Mouse (Mus musculus): ENCODE measurements around the gene Cacybp. TPM values are rescaled to one million over a fixed set of nuclear protein-coding genes. Genes with fewer than 3 reads are reported as not detected.

The Cacybp gene
- polyA plus RNA-seq (2015; fragmentation: Nextera tagmentation; extraction: Ambion mirVana): 297 and 319 TPM in 2 replicates

DNA sequence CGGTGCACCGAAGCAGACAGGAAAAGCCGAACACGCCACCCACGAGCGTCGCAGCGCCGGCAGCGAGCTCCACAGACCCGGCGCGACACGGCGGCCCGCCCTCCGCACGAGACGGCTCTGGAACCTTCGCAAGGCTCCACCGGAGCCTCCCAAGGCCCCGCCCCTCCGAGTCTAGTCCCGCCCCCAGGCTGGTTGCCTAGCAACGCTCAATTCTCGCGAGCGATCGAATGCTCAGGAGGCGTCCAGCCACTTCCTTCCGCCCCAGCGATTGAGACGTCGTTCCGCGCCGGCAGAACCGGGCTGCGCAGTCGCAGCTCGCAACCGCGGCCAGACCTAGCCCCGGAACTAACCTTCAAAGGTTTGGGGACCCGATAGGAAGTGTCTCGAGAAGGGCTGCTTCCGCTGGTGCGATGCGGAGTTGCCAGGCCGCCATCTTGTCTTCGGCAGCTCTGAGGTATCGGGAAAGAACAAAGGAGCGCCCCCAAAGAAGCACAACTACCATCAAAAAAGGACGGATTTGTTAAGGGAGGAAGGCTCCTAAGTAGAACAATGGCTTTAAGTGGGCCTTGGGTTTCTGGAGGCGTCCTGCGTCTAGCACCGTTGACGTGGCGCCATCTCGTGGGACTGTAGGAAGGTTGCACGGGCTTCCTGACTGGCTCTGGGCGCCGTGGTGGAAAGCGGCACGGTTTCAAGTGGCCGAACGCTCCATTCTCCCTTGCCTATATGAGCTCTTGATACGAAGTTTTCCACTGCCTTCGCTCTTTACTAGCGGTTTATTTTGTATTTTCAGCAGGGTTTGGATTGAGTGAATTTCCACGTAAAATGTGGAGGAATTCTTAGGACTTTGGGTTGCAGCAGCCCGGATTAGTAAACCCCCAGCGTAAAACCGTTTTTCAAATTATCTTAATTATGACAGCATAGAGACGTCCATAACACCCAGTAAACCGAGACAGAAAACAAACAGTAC is at the start of gene Cacybp:
Gene Cacybp, minus strand, starts transcription at position 173 of the 967 bp plus-strand sequence.
- ATAC-seq: peak; percentile 97
- Histone ChIP-seq H3K4me3 (peak within 1 kb of the TSS; percentile 80), H3K9me3 (replicated peaks) (no peaks in the 10 kb centered on the region), H3K4me1 (peaks cover 35% of the 10 kb centered on the region), H3K36me3 (ENCODE audit: poor library complexity, severe bottlenecking) (peaks cover under 1% of the 10 kb centered on the region; the same call in 1 of the 2 replicates), H3K4me2 (peak within 1 kb of the TSS; percentile 74), H3K27ac (peak within 1 kb of the TSS; percentile 99), H3K9ac (peak within 1 kb of the TSS; percentile 92), H3K27me3 (no peaks in the 10 kb centered on the region)
- WGBS: under 1% methylated on average over 61 of the region's 76 CpGs

- Histone ChIP-seq H3K9ac (no peak overlapping the region), H3K27ac (no peak overlapping the region), H3K9me3 (replicated peaks) (no peaks in the 10 kb centered on the region), H3K4me3 (no peak overlapping the region), H3K27me3 (no peaks in the 10 kb centered on the region), H3K4me2 (no peak overlapping the region), H3K4me1 (peaks cover 16% of the 10 kb centered on the region), H3K36me3 (ENCODE audit: poor library complexity, severe bottlenecking) (no peaks in the 10 kb centered on the region)
- ATAC-seq: no peak
- WGBS: 92% methylated on average over 4 of the region's 4 CpGs
Measured at GRCm38 (mm10) chr1:160262415-160262814, 49.7 kb upstream of the Cacybp start.

- Histone ChIP-seq H3K4me3 (no peak overlapping the region), H3K27me3 (no peaks in the 10 kb centered on the region), H3K9ac (no peak overlapping the region), H3K36me3 (ENCODE audit: poor library complexity, severe bottlenecking) (no peaks in the 10 kb centered on the region), H3K27ac (no peak overlapping the region), H3K9me3 (replicated peaks) (no peaks in the 10 kb centered on the region), H3K4me1 (peaks cover 16% of the 10 kb centered on the region), H3K4me2 (no peak overlapping the region)
- 83% methylated on average over 2 of the region's 2 CpGs for WGBS
- no peak for ATAC-seq
Measured at GRCm38 (mm10) chr1:160261849-160262248, 49.2 kb upstream of the Cacybp start.

- H3K27ac ChIP-seq: no peak overlapping the region; the same call in 1 of the 2 replicates
- H3K4me3 ChIP-seq: no peak overlapping the region
- 80% methylated on average over 4 of the region's 4 CpGs for WGBS
- no peaks in the 10 kb centered on the region for H3K27me3 ChIP-seq
- peak; percentile 19; the same call in 1 of the 2 replicates for ATAC-seq
- H3K9me3 ChIP-seq (replicated peaks): no peaks in the 10 kb centered on the region
- H3K36me3 ChIP-seq (ENCODE audit: poor library complexity, severe bottlenecking): peaks cover 4% of the 10 kb centered on the region
- peaks cover 16% of the 10 kb centered on the region for H3K4me1 ChIP-seq
- no peak overlapping the region for H3K9ac ChIP-seq
- H3K4me2 ChIP-seq: no peak overlapping the region
Measured at GRCm38 (mm10) chr1:160260605-160261004, 47.9 kb upstream of the Cacybp start.

GRCm38 (mm10) chr1:160259884-160260283 is 47.2 kb upstream of the Cacybp start:
- Histone ChIP-seq H3K9me3 (replicated peaks) (no peaks in the 10 kb centered on the region), H3K27me3 (no peaks in the 10 kb centered on the region), H3K27ac (no peak overlapping the region), H3K9ac (no peak overlapping the region), H3K4me3 (no peak overlapping the region), H3K4me2 (no peak overlapping the region), H3K4me1 (peaks cover 16% of the 10 kb centered on the region), H3K36me3 (ENCODE audit: poor library complexity, severe bottlenecking) (peaks cover 5% of the 10 kb centered on the region)
- WGBS: 37% methylated on average over 7 of the region's 7 CpGs
- ATAC-seq: peak; percentile 88

DNA sequence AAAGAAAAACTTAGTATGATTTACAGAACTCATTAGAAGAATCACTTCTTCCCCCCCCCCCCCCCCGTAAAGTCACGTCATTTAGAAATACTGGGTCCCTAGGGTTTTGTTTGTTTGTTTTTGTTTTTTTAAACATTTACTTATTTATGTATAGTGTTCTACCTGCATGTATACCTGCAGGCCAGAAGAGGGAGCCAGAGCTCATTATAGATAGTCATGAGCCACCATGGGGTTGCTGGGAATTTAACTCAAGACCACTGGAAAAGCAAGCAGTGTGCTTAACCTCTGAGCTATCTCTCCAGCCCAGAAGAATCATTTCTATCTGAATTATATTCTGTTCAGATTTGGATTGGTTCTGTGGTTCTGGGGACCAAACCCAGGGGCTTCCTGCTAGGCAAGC is 40.4 kb upstream of the Cacybp start:
- Histone ChIP-seq H3K27me3 (no peaks in the 10 kb centered on the region), H3K9ac (no peak overlapping the region), H3K4me1 (no peaks in the 10 kb centered on the region), H3K36me3 (ENCODE audit: poor library complexity, severe bottlenecking) (peaks cover 5% of the 10 kb centered on the region), H3K4me2 (no peak overlapping the region), H3K27ac (no peak overlapping the region), H3K9me3 (replicated peaks) (no peaks in the 10 kb centered on the region), H3K4me3 (no peak overlapping the region)
- 100% methylated on average over 2 of the region's 2 CpGs for WGBS
- ATAC-seq: no peak

DNA sequence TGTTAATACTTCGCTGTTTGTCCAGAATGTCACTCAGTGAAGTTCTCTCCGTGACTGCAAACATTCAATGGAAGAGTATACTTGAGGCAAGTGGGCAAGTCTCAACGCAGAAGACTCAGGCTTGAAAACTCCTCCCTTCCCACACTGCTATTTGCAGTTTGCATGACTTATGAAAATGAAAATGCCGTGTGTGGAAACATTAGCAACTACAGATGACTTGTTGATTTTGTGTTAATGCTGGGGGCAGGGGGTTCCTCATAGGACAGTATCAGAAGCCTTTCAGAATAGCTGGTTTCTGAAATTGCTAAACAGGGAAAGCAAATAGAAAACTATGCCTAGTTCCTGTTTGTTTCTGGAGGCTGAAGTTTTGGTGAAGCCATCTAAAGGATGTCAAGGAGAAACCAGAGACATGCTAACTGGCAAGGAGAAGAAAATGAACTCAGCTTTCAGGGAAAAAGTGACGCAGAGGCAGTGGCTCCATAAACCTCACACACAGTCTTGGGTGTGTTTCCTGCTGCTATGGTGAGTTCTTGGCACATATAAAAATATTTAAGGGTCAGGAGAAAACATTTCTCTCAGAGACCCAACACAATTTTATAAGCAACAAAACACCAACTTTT is 38.8 kb upstream of the Cacybp start:
- H3K9ac ChIP-seq: no peak overlapping the region
- H3K27me3 ChIP-seq: no peaks in the 10 kb centered on the region
- H3K9me3 ChIP-seq (replicated peaks): no peaks in the 10 kb centered on the region
- H3K4me1 ChIP-seq: 0 out of 2 replicates have a peak, but pooled peaks cover 3% of the 10 kb centered on the region
- no peak overlapping the region for H3K4me2 ChIP-seq
- no peak overlapping the region for H3K4me3 ChIP-seq
- peaks cover 5% of the 10 kb centered on the region for H3K36me3 ChIP-seq (ENCODE audit: poor library complexity, severe bottlenecking)
- H3K27ac ChIP-seq: no peak overlapping the region
- no peak for ATAC-seq
- WGBS: 85% methylated on average over 5 of the region's 5 CpGs

DNA sequence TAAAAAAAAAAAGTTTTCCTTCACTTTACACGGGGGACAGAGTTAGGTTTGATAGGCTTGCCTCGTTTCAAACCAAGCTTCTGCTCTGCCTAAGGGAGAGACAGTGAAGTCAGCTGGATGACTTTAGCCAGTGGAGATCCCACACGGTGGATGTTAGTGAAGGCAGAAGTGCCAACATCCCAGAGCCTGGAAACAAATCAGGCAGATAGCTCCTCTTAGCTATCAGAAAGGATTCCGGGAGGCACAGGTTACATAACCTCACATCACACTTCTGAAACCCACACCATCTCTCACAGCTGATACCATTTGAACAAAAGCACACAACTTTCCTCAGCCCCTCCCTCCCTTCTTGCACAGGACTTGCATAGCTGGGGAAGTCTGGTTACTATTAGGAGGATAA is 38.1 kb upstream of the Cacybp start:
- ATAC-seq: no peak
- H3K36me3 ChIP-seq (ENCODE audit: poor library complexity, severe bottlenecking): peaks cover 2% of the 10 kb centered on the region
- WGBS: 85% methylated on average over 4 of the region's 4 CpGs
- H3K4me3 ChIP-seq: no peak overlapping the region
- H3K4me2 ChIP-seq: no peak overlapping the region
- H3K9me3 ChIP-seq (replicated peaks): no peaks in the 10 kb centered on the region
- no peaks in the 10 kb centered on the region for H3K27me3 ChIP-seq
- H3K9ac ChIP-seq: no peak overlapping the region
- 0 out of 2 replicates have a peak, but pooled peaks cover 3% of the 10 kb centered on the region for H3K4me1 ChIP-seq
- no peak overlapping the region for H3K27ac ChIP-seq

- no peak overlapping the region for H3K4me3 ChIP-seq
- 0 out of 2 replicates have a peak, but pooled peaks cover 3% of the 10 kb centered on the region for H3K4me1 ChIP-seq
- H3K9me3 ChIP-seq (replicated peaks): no peaks in the 10 kb centered on the region
- H3K9ac ChIP-seq: no peak overlapping the region
- WGBS: 82% methylated on average over 3 of the region's 3 CpGs
- no peak overlapping the region for H3K4me2 ChIP-seq
- H3K27ac ChIP-seq: no peak overlapping the region
- H3K27me3 ChIP-seq: no peaks in the 10 kb centered on the region
- no peak for ATAC-seq
- no peaks in the 10 kb centered on the region for H3K36me3 ChIP-seq (ENCODE audit: poor library complexity, severe bottlenecking)
Measured at GRCm38 (mm10) chr1:160249786-160250185, 37.1 kb upstream of the Cacybp start.

DNA sequence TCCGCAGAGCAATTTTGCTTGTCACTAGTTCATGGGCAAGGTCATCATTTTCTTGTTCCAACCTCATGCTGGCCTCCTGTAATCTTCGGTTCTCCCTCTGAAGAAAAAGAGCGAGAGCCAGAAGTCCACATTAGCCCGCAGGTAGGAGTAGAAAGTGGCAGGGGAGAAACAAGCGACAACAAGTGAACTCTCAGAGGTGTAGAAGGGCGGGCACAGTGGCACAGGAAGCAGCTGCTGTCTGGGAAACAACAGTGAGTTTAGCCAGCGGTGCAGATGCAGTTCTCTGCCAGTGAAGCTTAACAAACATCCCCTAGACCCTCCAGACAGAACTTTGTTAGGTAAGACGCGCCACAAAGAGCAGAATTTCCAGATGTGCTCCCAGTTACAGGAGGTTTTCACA is 34.8 kb upstream of the Cacybp start:
- H3K36me3 ChIP-seq (ENCODE audit: poor library complexity, severe bottlenecking): no peaks in the 10 kb centered on the region
- ATAC-seq: no peak
- H3K9me3 ChIP-seq (replicated peaks): no peaks in the 10 kb centered on the region
- no peak overlapping the region for H3K27ac ChIP-seq
- no peaks in the 10 kb centered on the region for H3K27me3 ChIP-seq
- 0 out of 2 replicates have a peak, but pooled peaks cover 3% of the 10 kb centered on the region for H3K4me1 ChIP-seq
- H3K4me2 ChIP-seq: no peak overlapping the region
- no peak overlapping the region for H3K4me3 ChIP-seq
- 81% methylated on average over 9 of the region's 9 CpGs for WGBS
- no peak overlapping the region for H3K9ac ChIP-seq

DNA sequence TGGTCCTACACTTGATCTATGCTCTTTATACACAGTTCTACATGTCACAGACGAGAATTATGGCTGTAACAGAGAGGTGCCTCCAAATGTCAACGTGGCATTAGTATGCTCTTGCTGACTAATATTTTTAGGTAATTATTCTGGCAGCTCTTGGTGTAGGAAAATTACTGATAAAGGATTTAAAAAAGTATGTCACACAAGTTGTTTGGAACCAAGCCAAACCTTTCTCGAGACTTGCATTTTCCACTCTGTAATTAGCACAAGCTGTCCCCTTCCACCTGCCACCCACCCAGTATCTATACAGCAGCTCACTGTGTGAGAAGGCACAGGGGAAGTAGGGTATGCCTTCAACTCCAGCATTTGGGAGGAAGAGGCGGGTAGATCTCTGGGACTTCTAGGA is 34.2 kb upstream of the Cacybp start:
- Histone ChIP-seq H3K9ac (no peak overlapping the region), H3K4me3 (no peak overlapping the region), H3K4me2 (no peak overlapping the region), H3K27ac (no peak overlapping the region), H3K27me3 (no peaks in the 10 kb centered on the region), H3K9me3 (replicated peaks) (no peaks in the 10 kb centered on the region), H3K4me1 (0 out of 2 replicates have a peak, but pooled peaks cover 3% of the 10 kb centered on the region), H3K36me3 (ENCODE audit: poor library complexity, severe bottlenecking) (no peaks in the 10 kb centered on the region)
- WGBS: 67% methylated on average over 4 of the region's 4 CpGs
- peak; percentile 68; the same call in 1 of the 2 replicates for ATAC-seq

GRCm38 (mm10) chr1:160245954-160246353 is 33.3 kb upstream of the Cacybp start:
- no peak overlapping the region for H3K9ac ChIP-seq
- no peaks in the 10 kb centered on the region for H3K9me3 ChIP-seq (replicated peaks)
- no peak for ATAC-seq
- H3K27ac ChIP-seq: no peak overlapping the region
- H3K4me3 ChIP-seq: no peak overlapping the region
- no peak overlapping the region for H3K4me2 ChIP-seq
- 0 out of 2 replicates have a peak, but pooled peaks cover 3% of the 10 kb centered on the region for H3K4me1 ChIP-seq
- H3K27me3 ChIP-seq: no peaks in the 10 kb centered on the region
- no peaks in the 10 kb centered on the region for H3K36me3 ChIP-seq (ENCODE audit: poor library complexity, severe bottlenecking)
- WGBS: 80% methylated on average over 2 of the region's 2 CpGs

All from forebrain, embryonic 13.5 days (tissue).